Comparison of ENCODE assay signal across 22 mouse cellular contexts in the genomic region with DNA sequence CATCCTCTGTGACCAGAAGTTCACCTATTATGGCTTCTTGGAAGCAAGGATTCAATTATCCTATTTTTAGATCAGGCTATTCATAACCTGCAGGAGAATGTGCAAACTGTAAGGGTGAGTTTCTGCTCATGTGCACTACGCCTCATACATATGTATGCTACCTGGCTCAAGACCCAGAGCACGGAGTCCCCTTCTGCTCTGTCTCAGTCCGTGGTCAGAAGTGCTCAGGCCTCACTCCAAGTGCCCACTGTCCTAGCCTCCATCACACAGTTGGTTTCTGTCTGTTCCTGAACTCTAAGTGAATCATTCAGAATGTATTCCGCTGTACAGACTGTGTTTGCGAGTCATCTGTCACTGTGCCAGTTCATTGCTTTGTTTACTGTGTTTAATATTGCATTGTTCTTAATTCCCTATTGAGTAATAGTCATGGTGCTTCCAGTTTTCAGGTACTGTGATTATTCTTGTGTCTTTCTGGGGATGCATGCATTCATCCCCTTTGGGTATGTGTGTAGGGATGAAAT. TPM values are rescaled to one million over a fixed set of nuclear protein-coding genes. Genes with fewer than 3 reads are reported as not detected.
DNase-seq lines count a peak whose midpoint lies in the region; ATAC-seq lines count a peak whose summit lies in the region.
"Had no signal": no experiment of that assay in that cellular context is flagged by ENCODE, and none has a peak within 500 bp of the region (broad histone marks: within the 10 kb centered on the region; RNA-seq: fewer than 3 reads in every experiment).

No protein-coding gene starts in this region.

- DNase-seq in forebrain, embryonic 11.5 days (ENCODE audit: low spot score) = no peak
- no peak for DNase-seq in hindbrain, embryonic 10.5 days (ENCODE audit: low spot score)
- DNase-seq in neural tube, embryonic 10.5 days (ENCODE audit: extremely low spot score, low spot score) = no peak
- no peak for DNase-seq in left cerebral cortex, adult 11 months (ENCODE audit: low spot score)
- no peak for DNase-seq in testis, postnatal 14 days (ENCODE audit: low spot score)
- DNase-seq: adrenal gland, postnatal 10 days; cerebellum, adult 11 months; cerebellum, adult 8-10 months; cerebellum, postnatal 14 days; embryo, embryonic 11 days; gastrocnemius, adult 2 months; gastrocnemius, postnatal 25 days; heart, postnatal 36 days; kidney, adult 11 months had no signal

- H3K36me3 ChIP-seq in forebrain, embryonic 13.5 days (ENCODE audit: poor library complexity, severe bottlenecking) = no peaks in the 10 kb centered on the region
- no peaks in the 10 kb centered on the region for H3K36me3 ChIP-seq in forebrain, embryonic 11.5 days (ENCODE audit: control insufficient read depth, insufficient read depth, low read length)
- H3K36me3 ChIP-seq in hindbrain, embryonic 12.5 days = no peaks in the 10 kb centered on the region
- H3K36me3 ChIP-seq in hindbrain, embryonic 10.5 days = no peaks in the 10 kb centered on the region
- H3K36me3 ChIP-seq in neural tube, embryonic 14.5 days (ENCODE audit: control insufficient read depth, insufficient read depth, low read length) = no peaks in the 10 kb centered on the region
- H3K36me3 ChIP-seq: embryonic facial prominence, embryonic 15.5 days; heart, embryonic 13.5 days; hindbrain, embryonic 15.5 days had no signal

- H3K9me3 ChIP-seq in forebrain, embryonic 13.5 days (replicated peaks) = no peaks in the 10 kb centered on the region
- no peaks in the 10 kb centered on the region for H3K9me3 ChIP-seq in forebrain, embryonic 11.5 days (ENCODE audit: control insufficient read depth, low read length)
- no peaks in the 10 kb centered on the region for H3K9me3 ChIP-seq in hindbrain, embryonic 12.5 days (replicated peaks)
- no peaks in the 10 kb centered on the region for H3K9me3 ChIP-seq in hindbrain, embryonic 10.5 days
- no peaks in the 10 kb centered on the region for H3K9me3 ChIP-seq in neural tube, embryonic 14.5 days (ENCODE audit: control insufficient read depth, low read length)
- H3K9me3 ChIP-seq: embryonic facial prominence, embryonic 15.5 days; heart, embryonic 13.5 days; hindbrain, embryonic 15.5 days had no signal

- 80% methylated on average over 5 of the region's 5 CpGs for WGBS in forebrain, embryonic 13.5 days
- WGBS in forebrain, embryonic 11.5 days = 92% methylated on average over 5 of the region's 5 CpGs
- WGBS in hindbrain, embryonic 12.5 days = 86% methylated on average over 5 of the region's 5 CpGs
- WGBS in hindbrain, embryonic 10.5 days = 89% methylated on average over 5 of the region's 5 CpGs
- 79% methylated on average over 5 of the region's 5 CpGs for WGBS in neural tube, embryonic 14.5 days

- H3K9ac ChIP-seq in forebrain, embryonic 13.5 days = no peak overlapping the region
- no peak overlapping the region for H3K9ac ChIP-seq in forebrain, embryonic 11.5 days (ENCODE audit: low read length)
- H3K9ac ChIP-seq in hindbrain, embryonic 12.5 days = no peak overlapping the region
- no peak overlapping the region for H3K9ac ChIP-seq in neural tube, embryonic 14.5 days (replicated peaks; ENCODE audit: low read depth, low read length)
- H3K9ac ChIP-seq: embryonic facial prominence, embryonic 15.5 days; heart, embryonic 13.5 days; hindbrain, embryonic 15.5 days had no signal

- no peak overlapping the region for H3K4me2 ChIP-seq in forebrain, embryonic 13.5 days
- H3K4me2 ChIP-seq in forebrain, embryonic 11.5 days (ENCODE audit: low read depth, low read length, severe bottlenecking) = no peak overlapping the region
- no peak overlapping the region for H3K4me2 ChIP-seq in hindbrain, embryonic 12.5 days (replicated peaks)
- no peak overlapping the region for H3K4me2 ChIP-seq in neural tube, embryonic 14.5 days (ENCODE audit: low read depth, low read length)
- H3K4me2 ChIP-seq: embryonic facial prominence, embryonic 15.5 days; heart, embryonic 13.5 days; hindbrain, embryonic 15.5 days had no signal

- peaks cover 6% of the 10 kb centered on the region; the same call in 1 of the 2 replicates for H3K4me1 ChIP-seq in forebrain, embryonic 13.5 days
- H3K4me1 ChIP-seq in forebrain, embryonic 11.5 days (replicated peaks; ENCODE audit: control insufficient read depth, insufficient read depth, low read length) = no peaks in the 10 kb centered on the region
- no peaks in the 10 kb centered on the region for H3K4me1 ChIP-seq in hindbrain, embryonic 12.5 days
- no peaks in the 10 kb centered on the region for H3K4me1 ChIP-seq in hindbrain, embryonic 10.5 days (replicated peaks)
- H3K4me1 ChIP-seq in neural tube, embryonic 14.5 days (ENCODE audit: control insufficient read depth, insufficient read depth, low read length) = no peaks in the 10 kb centered on the region
- H3K4me1 ChIP-seq: embryonic facial prominence, embryonic 15.5 days; heart, embryonic 13.5 days; hindbrain, embryonic 15.5 days had no signal

- ATAC-seq in forebrain, embryonic 13.5 days = 0 out of 2 replicates have a peak, but pooled peaks have one; percentile 25
- ATAC-seq in forebrain, embryonic 11.5 days (replicated peaks; ENCODE audit: low FRiP score) = no peak
- ATAC-seq in hindbrain, embryonic 12.5 days (ENCODE audit: low FRiP score) = peak; percentile 52; the same call in 1 of the 2 replicates
- peak; percentile 49; the same call in 1 of the 2 replicates for ATAC-seq in neural tube, embryonic 14.5 days (ENCODE audit: low read depth)

- H3K27me3 ChIP-seq in forebrain, embryonic 13.5 days = no peaks in the 10 kb centered on the region
- no peaks in the 10 kb centered on the region for H3K27me3 ChIP-seq in forebrain, embryonic 11.5 days (ENCODE audit: control insufficient read depth, insufficient read depth, low read length)
- H3K27me3 ChIP-seq in hindbrain, embryonic 12.5 days = no peaks in the 10 kb centered on the region
- no peaks in the 10 kb centered on the region for H3K27me3 ChIP-seq in hindbrain, embryonic 10.5 days (ENCODE audit: insufficient read depth, poor library complexity, severe bottlenecking)
- no peaks in the 10 kb centered on the region for H3K27me3 ChIP-seq in neural tube, embryonic 14.5 days (ENCODE audit: control insufficient read depth, insufficient read depth, low read length)
- H3K27me3 ChIP-seq: CH12.LX; embryonic facial prominence, embryonic 15.5 days; heart, embryonic 13.5 days; hindbrain, embryonic 15.5 days had no signal

- no peak overlapping the region for H3K4me3 ChIP-seq in forebrain, embryonic 13.5 days
- no peak overlapping the region for H3K4me3 ChIP-seq in forebrain, embryonic 11.5 days (ENCODE audit: low read depth, low read length)
- no peak overlapping the region for H3K4me3 ChIP-seq in hindbrain, embryonic 12.5 days
- no peak overlapping the region for H3K4me3 ChIP-seq in hindbrain, embryonic 10.5 days
- H3K4me3 ChIP-seq in neural tube, embryonic 14.5 days (ENCODE audit: low read depth, low read length) = no peak overlapping the region
- H3K4me3 ChIP-seq: embryonic facial prominence, embryonic 15.5 days; erythroblast, embryonic 14.5 days; gastrocnemius, adult 2 months; heart, embryonic 13.5 days; hindbrain, embryonic 15.5 days had no signal

- no peak overlapping the region for H3K27ac ChIP-seq in forebrain, embryonic 13.5 days
- no peak overlapping the region for H3K27ac ChIP-seq in forebrain, embryonic 11.5 days (ENCODE audit: low read depth, low read length)
- H3K27ac ChIP-seq in hindbrain, embryonic 12.5 days = no peak overlapping the region
- H3K27ac ChIP-seq in hindbrain, embryonic 10.5 days = no peak overlapping the region
- no peak overlapping the region for H3K27ac ChIP-seq in neural tube, embryonic 14.5 days (ENCODE audit: low read depth, low read length)
- H3K27ac ChIP-seq: embryonic facial prominence, embryonic 15.5 days; gastrocnemius, adult 2 months; heart, embryonic 13.5 days; hindbrain, embryonic 15.5 days had no signal

RNA-seq across cellular contexts. Expression of a gene that starts 30.4 kb away (rescaled TPM):
- polyA plus RNA-seq in forebrain, embryonic 13.5 days (2015; fragmentation: Nextera tagmentation; extraction: Ambion mirVana) = 58.2 and 62.4 TPM in 2 replicates
- polyA plus RNA-seq in forebrain, embryonic 11.5 days (2014; fragmentation: Nextera tagmentation; extraction: Ambion mirVana) = 66.5 and 67.8 TPM in 2 replicates
- 54.2 and 58.4 TPM in 2 replicates for polyA plus RNA-seq in hindbrain, embryonic 12.5 days (2016; fragmentation: Nextera tagmentation; extraction: Ambion mirVana)
- polyA plus RNA-seq in hindbrain, embryonic 10.5 days (2016; fragmentation: Nextera tagmentation; extraction: Ambion mirVana) = 53.3 and 57.5 TPM in 2 replicates
- 70.4 and 71.7 TPM in 2 replicates for polyA plus RNA-seq in neural tube, embryonic 14.5 days (2014; fragmentation: Nextera tagmentation; extraction: Ambion mirVana)

RNA-seq across cellular contexts. Expression of a gene that starts 37.9 kb away (rescaled TPM):
- 2.1 and 3.1 TPM in 2 replicates for polyA plus RNA-seq in forebrain, embryonic 13.5 days (2015; fragmentation: Nextera tagmentation; extraction: Ambion mirVana)
- polyA plus RNA-seq in forebrain, embryonic 11.5 days (2014; fragmentation: Nextera tagmentation; extraction: Ambion mirVana) = 4.0 and 4.3 TPM in 2 replicates
- polyA plus RNA-seq in hindbrain, embryonic 12.5 days (2016; fragmentation: Nextera tagmentation; extraction: Ambion mirVana) = 1.6 and 2.3 TPM in 2 replicates
- polyA plus RNA-seq in hindbrain, embryonic 10.5 days (2016; fragmentation: Nextera tagmentation; extraction: Ambion mirVana) = 1.1 and 1.9 TPM in 2 replicates
- 1.4 and 3.2 TPM in 2 replicates for polyA plus RNA-seq in neural tube, embryonic 14.5 days (2014; fragmentation: Nextera tagmentation; extraction: Ambion mirVana)
- polyA plus RNA-seq: erythroblast, embryonic 14.5 days had no signal
